Mouse (Mus musculus) gastrocnemius, adult 18-20 months (tissue): ENCODE results near the gene Lifr. TPM values are rescaled to one million over a fixed set of nuclear protein-coding genes. Genes with fewer than 3 reads are reported as not detected.

ENCODE experiments used
- DNase-seq: peaks from one replicate; pipeline ENCODE4 v3.0.0; 2021; ENCODE audit warnings: low spot score
- long read RNA-seq, 2 experiments: library from polyadenylated mRNA; stranded (forward); transcript quantifications; one replicate each; pipeline ENCODE4 v2.0.0; 2021
- total RNA-seq, 2 experiments: library from RNA; stranded (reverse); gene quantifications; 2 replicates each; pipeline ENCODE4 v1.2.3; 2021

The Lifr gene
- 10 to 100 TPM; 47.9 to 50.9 TPM for total RNA-seq
- long read RNA-seq, experiment 1, full-length matches to known transcripts: 1 of 15 reads
- long read RNA-seq, experiment 1, partial matches to known transcripts: 4 of 15 reads
- long read RNA-seq, experiment 1, other reads (novel, unspliced or antisense): 10 of 15 reads
- long read RNA-seq, experiment 2, partial matches to known transcripts: 1 of 7 reads
- long read RNA-seq, experiment 2, other reads (novel, unspliced or antisense): 6 of 7 reads

DNA sequence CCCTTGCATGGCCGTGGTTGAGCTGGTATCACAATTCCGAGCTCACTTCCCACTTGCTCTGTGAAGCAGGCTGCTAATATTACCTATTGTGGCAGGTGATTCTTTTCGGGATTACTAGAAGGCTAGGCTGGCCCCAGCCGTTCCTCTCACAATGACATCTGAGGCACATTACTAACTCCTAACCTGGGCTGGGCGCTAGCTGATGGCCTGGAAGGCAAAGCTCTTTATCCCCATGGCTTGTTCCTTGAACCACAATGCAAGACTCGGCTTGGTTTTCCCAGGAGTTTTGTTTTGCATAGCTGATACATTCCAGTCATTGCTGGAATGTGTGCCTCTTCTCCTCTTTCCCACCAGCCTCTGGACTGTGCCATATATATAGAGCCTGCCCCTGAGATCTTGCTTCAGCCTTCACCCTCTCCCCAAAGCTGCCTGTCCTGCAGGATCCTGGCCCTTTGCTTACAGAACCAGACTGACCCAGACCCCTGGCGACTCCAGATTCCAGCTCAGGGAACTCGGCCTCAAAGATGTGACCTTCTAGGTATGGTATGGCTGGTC, at the start of gene Lifr:
TSS of gene Lifr (plus strand) at position 404 of the 555 bp plus-strand sequence.
- no peak for DNase-seq

DNA sequence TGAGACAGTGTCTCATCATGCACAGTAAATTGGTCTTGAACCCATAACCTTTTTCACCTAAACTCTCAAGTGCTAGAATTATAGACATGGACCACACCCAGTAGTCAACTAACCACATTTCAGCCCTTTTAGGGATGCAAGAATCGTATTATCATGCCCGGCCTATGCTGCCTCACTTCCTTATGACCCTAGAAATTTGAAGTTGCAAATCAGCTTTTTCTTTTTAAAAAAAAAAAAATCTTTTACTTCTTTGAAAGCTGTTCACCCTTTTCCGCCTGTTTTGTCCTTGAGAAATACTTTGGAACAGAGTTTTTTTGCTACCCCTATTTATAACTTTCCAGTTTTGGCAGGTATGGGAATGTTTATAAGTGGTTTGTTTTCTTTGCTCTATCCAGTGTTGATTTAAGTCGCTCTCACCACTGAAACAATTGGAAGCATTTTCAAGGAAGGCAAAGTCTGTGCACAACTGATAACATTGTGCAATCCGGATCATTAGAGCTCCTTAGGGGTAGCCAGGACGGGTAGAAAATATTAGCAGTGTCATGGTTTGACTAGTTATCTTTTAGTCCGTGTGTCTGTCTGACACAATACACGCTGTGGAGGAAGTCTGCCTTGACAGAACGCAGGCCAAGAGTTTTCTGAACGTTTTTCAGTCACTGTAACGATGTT, 46.2 kb upstream of the Lifr start:
- peak; percentile 14 for DNase-seq

DNA sequence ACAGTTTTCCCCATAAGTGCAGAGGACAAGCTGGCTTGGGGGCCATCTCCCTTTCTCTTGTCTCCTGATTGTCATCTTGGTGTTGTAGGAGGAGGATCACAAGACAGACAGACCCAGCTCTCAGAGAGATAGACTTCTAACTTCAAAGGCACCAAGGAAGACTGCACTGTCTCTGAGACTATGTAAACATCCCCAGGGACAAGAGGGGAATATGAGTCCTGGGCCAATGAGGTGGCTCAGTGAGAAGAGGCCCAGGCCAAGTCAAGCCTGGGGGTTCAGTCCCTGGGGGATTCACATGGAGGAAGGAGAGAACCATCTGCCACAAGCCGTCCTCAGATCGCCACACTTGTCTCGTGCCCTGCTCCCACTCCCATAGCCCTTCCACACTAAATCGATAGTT, 45.4 kb upstream of the Lifr start:
- DNase-seq: no peak

DNA sequence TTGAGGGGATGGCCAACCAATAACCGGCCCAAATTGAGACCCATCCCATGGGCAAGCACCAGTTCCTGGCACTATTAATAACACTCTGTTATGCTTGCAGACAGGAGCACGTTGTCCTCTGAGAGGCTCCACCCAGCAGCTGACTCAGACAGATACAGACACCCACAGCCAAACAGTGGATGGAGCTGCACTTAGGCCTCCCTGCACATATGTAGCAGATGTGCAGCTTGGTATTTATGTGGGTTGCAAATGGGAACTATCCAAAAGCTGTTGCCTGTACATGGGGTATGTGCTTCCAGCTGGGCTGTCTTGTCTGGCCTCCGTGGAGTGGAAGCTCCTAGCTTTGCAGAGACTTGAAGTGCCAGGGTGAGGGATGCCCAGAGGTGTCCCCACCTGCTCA, 42.5 kb upstream of the Lifr start:
- peak; percentile 9 for DNase-seq

DNA sequence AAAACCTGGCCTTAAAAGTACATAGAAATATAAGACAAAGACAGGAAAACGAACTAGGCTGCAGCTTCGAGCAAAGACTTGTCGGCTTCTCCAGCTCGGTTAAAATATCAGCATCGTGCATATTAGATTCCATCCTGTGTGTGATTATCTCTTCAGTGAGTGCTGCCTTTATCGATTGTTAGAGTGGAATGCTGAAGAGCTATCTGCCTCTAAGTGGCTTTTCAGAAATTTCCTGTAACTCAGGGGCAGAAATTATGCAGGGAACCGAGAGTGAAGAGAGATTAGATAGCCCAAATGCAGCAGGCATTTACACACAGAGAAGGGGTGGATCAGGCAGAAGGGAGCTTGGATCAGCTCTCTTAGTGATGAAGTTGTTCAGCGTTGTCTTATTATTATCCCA, 41.5 kb upstream of the Lifr start:
- no peak for DNase-seq

DNA sequence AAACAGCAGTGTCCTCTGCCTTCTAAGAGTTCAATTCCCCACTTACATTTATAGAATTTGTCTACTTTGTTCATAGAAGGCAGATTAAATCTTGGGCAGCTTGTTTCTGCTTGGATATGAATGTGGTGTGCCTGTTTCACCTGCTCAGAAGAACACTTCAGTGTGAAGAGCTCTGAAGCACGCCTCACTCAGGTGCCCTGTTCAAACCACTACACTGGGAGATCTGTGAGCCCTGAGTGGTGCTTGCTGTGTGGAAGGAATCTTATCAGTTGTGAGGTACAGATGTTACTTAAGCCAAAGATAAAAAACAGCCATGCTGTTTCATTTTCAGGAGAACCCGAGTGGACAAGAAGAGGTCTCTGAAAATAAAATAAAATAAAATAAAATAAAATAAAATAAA, 38.7 kb upstream of the Lifr start:
- no peak for DNase-seq

DNA sequence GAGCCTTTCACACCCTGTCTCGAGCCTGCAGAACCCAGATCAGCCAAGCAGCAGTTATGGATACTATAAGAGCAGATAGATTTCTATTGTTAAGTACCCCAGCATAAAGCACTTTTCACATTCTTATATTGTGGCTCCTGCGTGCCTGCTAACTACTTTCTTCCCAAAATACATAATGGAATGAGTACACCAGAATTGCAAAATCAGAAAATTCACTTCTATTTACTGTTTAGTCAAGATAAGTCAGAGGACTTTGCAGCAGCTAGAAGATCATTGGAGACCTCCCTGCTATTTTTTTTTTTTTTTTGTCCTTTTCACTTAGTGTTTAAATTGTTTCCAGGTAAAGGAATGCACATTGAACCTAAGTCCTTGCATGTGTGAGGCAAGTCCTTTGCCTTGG, 38.3 kb upstream of the Lifr start:
- no peak for DNase-seq

DNA sequence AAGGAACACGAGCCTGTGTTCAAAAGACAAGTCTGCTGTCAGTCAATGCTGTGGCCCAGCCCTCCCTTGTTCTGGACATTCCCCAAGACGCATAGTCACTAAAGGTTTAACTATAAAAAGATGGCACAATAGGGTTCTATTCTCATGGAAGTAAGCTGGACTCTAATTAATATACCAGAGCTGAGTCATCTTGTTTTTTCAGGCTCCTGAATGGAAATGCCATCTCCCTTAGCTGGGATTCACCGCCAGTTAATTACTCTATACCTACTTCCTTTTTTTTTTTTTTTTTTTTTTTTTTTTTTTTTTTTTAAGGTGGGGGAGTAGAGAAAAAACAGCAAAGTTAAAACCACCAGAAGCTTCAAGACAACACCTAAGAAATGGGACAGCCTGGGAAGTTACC, 33.6 kb upstream of the Lifr start:
- no peak for DNase-seq

DNA sequence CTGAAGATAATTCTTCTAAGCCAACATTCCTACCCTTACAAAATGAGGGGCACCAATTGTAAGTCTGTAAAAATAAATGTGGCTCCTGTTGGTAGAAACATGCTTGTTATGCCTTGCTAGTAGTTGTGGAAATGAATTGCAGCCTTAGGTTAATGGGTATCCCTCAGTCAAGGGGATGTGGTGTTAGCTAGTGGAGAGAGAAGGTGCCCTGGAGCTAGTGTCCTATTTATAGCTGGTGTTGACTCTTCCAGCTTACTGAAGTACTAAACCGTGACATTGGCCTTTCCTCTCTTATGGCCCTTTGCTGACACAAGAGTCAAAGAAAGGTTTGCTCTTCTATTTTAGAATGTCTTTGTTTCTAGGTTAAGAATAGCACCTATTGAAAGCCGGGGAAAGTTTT, 29.9 kb upstream of the Lifr start:
- no peak for DNase-seq

DNA sequence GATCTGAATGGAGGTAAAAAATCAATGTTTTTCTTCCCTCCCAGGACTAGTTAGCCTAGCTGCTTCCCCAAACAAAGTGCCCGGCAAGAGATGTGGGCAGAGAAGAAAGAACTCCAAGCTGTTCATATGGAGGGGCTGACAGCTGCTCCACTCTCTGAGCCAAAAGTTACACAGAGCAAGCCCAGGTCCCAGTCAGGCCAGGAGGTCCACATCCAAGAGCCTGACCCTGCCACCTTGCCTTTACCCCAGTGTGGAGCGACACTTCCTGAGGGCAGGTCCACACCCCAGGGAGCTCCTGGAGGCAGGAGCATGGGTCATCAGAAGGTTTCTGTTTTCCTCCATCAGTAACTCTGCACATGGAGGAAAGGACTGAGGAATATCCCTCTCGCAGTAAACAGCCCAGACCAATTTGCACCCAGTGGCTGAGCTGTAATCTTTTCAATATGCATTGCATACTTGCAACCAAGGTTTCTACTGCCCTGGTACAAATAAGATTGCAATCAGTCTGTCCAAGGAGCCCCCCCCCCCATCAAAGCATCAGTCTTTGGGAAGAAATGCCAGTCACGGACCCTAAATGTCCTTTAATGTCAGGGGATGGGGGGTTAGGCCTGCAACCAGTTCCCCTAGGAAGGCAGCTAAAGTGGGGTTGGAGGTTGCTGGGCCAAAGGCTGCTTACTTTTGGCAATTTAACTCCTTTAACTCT, 28.3 kb upstream of the Lifr start:
- DNase-seq: no peak

DNA sequence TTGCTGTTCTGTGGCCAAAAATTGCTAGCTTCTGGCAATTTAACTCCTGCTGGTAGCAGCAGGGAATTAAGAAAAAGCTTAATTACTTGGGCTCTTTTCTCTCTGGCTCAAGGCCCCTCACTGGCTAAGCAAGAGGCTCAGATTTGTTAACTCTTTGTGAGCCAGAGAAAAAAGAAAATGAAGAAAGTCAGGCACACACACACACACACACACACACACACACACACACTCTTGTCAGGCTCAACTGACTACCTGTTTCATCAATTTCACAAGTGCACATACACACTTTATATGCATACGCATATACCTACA, 27.8 kb upstream of the Lifr start:
- DNase-seq: no peak

DNA sequence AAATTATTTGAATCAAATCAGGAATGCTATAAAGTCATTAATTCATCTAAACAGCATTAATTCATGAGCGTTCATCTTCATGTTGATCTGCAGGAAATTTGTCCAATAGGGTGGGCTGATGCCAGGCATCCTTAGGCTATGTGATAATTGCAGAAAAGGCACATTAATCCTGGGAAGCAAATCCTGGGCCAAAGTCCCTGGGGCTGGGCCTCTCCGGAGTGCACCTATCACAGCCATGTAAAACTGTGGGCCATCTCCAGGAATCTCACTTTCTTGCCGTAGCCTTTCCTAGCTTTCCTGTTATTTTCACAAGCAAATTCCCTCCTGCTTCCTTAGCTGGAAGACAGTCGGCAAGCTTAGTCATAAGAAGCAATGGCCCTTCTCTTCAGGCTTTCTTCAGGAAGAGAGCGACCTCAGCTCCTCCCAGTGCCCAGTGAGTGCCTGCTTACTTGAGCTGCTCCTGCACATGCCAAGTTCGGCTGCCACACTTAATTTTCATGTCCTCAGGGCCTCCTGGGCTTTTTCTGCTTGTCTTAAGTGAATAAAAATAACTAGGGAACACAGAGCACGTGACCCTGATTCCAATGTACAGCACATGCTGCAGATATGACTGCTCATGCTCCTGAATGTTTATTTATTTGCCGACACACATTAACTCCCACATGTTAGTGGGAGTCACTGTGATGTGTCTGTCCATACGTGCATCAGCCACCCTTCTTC, 26.7 kb upstream of the Lifr start:
- no peak for DNase-seq

DNA sequence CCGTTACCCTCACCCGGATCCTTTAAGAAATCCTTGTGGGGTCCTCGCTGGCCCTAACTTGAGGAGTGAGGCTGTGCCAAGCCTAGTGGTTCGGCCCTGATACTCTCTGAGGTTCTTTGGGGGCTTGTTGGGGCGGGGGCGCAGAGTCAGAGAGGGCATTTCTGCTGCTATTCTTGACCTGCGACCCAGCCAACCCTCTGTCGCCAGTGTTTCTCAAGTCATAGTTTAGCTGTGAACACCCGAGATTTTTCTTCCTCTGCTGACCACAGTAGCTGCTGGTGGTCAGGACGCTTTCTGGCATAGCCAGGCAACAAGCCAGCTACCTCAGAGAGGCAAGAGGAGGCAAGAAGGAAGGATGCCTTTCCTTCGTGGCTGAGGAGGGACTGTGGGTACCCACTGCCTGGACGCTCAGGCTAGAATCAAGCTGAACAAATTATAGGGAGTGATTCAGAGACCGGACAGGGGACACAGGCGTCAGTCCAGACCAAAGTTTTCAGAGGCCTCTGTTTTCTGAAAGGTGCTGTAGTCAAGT, 25.4 kb upstream of the Lifr start:
- no peak for DNase-seq

DNA sequence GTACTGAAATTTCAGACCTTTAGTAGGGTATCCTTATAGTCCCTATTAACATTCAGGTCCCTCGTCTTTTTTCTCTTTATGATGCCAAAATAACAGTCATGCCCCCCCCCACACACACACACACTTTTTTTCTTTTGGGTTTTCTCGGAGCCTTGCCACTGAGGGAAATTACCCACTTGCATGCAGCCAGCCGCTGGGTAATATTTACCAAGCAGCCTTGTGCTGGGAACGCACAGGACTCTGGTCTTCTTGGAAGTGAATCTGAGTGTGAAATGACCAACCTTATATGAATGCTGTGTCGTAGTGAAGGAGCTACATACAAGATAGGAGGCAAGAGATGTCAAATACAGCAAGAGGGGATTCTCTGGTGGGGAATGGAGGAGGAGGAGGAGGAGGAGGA, 24.8 kb upstream of the Lifr start:
- no peak for DNase-seq

DNA sequence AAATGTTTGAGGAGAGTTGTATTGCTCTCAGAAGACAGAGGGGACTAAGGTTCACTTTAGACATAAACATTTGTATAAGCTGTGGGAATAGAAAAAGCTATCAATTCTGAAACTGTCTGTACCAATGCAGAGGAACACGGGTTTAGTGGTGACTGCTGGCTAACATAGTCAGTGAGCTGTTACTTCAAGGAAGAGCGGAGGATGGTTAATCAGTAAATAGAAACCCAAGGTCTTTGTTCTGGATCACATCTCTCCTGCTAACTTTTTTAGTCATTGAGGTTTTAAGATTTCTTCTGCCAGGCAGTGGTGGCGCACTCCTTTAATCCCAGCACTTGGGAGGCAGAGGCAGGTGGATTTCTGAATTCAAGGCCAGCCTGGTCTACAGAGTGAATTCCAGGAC, 23.7 kb upstream of the Lifr start:
- no peak for DNase-seq

DNA sequence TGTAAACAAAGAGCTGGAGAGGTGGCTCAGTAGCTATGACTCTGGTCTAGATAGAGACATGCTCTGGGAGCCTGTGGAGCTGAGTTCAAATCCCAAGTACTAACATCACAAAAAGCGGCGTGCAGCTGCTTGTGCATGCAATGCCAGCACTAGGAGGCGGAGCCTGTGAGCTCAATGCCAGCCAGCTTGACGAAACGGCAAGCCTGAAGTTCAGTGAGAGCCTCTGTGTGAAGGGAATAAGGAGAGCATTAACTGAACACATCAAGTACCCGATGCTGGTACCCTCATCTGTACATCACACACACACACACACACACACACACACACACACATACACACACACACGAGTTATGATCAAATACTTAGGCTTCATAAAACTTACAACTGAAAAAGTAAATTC, 21.0 kb upstream of the Lifr start:
- no peak for DNase-seq

DNA sequence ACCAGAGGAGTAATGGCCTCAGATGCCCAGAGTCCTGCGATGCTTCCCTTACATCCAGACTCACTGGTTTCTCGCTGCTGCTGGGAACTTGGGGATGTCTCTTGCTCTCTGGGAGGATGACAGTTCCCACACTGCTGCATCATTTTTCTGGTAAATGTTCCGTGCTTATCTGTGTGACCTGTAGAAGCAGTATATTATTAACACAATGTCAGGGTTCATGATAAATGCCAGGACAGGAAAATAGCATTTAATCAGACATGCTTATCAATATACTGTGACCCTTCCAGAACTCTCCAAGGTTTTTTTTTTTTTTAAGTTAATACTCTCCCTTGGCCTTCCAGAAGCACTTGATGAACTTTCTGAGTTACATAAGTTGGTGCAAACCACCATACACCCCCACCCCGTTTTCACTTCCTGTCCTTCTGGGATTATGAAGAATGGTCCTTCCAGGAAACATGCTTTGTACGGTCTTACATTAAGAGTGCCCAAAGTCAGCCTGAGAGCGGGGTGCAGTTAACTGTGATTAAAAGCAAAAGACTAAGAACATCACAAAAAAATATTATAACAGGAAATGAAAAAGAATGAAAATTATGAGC, 20.1 kb upstream of the Lifr start:
- no peak for DNase-seq

DNA sequence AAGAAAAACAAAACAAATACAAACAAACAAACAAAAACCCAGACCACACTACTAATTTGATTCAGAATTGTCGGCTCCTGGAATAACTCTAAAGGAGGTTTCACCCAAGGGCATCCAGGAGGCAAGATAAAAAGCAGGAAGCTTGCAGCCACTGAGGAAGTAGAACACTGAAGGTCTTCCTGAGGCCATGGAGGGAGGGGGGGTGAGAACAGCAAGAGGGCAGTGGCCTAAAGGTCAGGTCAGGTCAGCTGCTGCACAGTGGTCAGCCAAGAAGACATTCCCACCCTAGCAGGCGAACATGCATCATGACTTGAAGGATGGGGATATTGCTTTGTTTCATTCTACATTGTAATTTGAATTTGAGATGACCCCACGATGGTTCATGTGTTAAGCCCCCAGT, 17.1 kb upstream of the Lifr start:
- no peak for DNase-seq

DNA sequence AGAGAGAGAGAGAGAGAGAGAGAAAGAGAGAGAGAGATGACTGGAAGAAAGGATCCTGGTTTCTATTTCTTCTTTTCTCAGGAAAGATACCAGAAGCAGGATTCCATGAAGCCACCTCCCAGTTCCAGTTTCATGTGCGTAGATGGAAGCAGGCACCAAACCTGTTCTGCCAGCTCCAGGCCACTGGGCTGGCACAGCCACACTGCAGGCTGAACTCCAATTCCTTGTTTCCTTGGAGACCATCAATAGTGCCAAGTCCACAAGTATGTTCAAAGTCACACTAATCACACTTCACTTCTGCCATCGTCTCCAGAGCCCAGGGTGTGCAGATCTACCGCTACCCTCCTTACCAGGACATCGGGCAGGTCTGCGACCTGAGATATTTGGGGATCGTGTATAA, 15.2 kb upstream of the Lifr start:
- DNase-seq: peak; percentile 68

DNA sequence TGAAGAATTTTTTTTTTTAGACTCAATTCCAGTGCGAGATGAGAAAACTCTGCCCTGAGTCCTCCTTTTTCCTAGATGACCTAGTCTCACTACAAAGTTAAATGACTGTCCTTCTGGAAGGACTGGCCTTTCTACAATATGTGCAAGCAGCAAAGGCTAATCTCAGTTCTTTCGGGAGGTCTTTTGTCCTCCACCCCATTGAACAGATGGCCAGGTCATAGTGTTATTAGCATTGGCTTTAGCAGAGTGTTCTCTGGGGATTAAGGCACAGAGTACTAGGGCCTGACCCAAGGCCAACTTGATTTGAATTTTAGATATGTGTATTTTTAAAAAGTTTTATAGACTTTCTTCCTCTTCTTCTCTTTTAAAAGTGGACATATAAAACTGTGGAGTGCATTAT, 12.1 kb upstream of the Lifr start:
- DNase-seq: no peak

DNA sequence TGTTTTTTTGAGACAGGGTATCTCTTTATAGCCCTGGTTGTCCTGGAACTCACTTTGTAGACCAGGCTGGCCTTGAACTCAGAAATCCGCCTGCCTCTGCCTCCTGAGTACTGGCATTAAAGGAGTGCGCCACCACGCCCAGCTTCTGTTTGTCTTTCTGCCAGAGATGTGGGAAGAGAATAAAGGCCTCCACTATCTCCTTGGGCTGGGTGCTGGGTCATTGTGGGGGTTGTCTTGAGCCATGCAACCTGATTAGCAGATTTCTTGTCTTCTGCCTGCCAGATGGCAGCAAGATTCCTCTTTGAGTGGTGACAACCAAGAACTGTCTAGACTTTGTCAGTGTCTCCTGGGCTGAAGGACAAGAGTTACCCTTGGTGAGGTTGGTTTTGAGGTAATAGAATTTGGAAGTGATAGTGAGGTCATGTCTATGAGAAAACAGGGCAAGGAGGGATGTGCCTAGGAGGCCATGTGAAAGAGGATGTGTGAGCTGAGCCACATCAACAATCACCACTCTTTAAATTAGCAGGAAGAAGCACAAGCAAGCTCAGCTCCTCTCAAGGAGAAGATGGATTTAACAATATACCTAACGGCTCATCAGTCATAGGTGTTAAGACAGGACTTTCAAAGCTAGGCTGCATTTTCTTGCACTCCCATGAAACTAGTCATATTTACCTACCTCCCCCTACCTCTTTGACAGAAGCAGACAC, 10.6 kb upstream of the Lifr start:
- DNase-seq: no peak
